Mouse (Mus musculus): ENCODE results near the gene 9530003J23Rik.
"Not testable (repeated sequence)": the region's sequence is repeated elsewhere in the genome, so short reads cannot be mapped to it uniquely, and the experiment has no call there.

The 9530003J23Rik gene

DNA sequence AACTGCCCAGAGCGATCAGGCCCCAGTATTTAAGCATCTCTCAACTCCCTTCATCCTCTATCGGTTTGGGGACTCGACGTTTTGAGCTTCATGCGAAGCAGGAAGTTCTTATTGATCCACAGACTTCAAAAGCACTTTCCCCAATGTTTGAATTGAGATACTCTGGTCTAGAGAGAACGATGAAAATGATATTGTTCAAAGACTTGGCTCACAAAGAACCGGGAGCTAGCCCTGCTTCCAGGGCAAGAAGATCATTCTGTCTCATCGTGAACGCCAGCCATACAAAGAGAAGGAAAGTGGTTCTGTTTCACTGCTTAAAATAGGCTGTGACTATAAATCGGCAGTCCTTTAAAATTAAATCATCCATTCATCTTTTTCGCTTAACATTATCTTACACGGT, at the start of gene 9530003J23Rik:
Gene 9530003J23Rik (minus strand): TSS at position 101 of the 400 bp plus-strand sequence.
- no peak for DNase-seq

DNA sequence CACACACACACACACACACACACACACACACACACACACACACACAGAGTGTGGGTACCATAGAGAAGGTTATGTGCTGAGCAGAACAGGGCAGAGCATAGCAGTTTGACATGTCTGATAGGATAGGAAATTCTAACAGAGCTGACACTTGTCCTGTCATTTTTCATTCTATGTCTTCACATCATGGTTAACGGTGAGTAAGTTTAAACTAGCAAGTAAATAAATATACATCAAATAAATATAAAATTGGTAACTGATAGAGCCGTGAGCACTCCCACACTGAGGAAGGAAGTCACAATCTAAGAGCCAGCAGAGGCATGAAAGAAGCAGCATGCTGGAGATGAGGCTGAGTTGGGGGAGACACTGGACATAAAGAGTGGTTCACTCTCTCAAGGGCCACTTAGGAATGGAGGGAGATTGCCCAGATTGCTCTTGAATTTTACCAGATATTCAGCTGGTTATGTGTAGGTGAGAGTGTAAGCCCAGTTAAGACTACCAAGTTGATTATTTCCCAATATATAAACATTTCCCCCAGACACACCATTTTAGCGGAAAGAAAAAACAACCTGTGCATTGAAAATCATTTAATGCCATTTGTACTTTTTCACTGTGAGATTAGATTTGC, 48.8 kb upstream of the 9530003J23Rik start:
- no peak for DNase-seq

DNA sequence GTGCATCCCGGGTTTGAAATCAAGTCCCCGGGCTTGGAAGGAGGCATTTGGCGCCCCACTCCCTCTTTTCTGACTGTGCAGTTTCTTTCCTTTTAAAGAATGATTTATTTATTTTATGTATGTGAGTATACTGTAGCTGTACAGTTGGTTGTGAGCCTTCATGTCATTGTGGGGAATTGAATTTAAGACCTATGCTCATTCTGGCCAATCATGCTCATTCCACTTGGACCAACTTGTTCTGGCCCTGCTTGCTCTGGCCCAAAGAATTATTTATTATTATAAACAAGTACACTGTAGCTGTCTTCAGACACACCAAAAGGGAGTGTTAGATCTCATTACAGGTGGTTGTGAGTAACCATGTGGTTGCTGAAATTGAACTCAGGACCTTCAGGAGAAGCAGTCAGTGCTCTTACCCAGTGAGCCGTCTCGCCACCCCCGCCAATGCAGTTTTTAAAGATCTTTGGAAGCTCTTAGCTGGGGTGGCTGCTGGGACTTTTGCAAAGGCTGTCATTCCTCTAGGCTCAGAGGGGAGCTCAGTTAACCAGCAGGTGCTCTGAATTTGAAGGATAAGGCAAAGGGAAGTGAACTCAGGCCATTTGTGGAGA, 48.0 kb upstream of the 9530003J23Rik start:
- DNase-seq = no peak

DNA sequence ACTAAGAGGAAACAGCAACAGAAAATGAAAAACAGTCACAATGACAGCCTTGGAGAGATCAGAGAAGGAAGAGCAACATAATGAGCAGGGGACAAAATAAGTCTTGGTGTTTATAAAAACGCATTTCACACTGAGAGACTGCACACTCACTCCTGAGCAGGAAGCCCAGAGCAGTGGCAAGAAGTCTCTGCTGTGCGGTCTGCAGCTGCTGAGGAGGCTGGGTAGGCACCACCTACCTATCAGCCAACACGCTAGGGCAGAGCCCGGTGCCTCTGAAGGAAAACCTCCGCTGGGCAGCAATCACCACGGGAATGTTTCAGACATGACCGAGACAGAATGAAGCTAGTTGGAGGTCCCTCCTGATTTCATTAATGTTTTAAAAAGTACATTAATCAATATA, 47.1 kb upstream of the 9530003J23Rik start:
- DNase-seq = not testable (repeated sequence)

DNA sequence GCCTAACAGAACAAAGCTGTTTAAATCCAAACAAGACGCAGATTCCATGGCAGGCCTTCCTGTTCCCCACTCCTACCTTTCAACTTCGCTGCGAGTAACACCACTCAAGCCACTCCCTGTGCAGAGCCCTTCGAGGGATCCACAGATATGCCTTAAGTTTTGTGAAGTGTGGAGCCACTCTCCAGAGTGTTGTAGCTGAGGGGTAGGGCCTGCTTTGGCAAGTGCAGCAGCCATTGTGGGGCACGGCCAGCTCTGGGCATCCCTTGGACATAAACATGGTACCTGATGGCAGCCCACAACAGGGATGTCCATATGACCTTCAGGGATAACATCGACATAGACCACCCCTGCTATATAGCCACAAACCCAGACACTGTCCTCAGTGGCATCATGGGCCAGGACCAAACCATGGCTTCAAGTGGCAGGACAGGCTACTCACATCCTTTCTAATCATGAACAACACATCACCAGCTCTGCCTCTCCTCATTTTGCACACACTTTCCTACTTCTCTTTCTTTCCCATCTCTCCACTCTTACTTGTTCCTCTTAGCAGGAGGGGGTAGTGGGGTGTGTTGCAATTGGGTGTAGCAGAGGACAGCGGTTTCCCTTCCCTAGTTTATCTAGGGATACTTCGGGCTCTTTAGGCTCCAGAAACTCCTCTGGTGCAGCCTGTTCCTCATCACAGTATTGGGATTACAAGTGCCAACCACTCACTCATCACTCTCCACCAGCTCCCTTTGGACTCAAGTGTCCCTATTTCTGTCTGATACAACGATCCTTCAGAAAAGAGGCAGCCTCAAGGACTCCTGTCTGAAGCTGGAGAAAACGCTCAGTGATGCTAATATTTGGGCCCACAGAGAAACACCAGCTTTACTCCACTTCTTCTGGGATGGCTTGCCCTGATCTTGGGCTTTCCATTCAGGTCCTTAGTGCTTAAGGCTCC, 46.3 kb upstream of the 9530003J23Rik start:
- DNase-seq = no peak

DNA sequence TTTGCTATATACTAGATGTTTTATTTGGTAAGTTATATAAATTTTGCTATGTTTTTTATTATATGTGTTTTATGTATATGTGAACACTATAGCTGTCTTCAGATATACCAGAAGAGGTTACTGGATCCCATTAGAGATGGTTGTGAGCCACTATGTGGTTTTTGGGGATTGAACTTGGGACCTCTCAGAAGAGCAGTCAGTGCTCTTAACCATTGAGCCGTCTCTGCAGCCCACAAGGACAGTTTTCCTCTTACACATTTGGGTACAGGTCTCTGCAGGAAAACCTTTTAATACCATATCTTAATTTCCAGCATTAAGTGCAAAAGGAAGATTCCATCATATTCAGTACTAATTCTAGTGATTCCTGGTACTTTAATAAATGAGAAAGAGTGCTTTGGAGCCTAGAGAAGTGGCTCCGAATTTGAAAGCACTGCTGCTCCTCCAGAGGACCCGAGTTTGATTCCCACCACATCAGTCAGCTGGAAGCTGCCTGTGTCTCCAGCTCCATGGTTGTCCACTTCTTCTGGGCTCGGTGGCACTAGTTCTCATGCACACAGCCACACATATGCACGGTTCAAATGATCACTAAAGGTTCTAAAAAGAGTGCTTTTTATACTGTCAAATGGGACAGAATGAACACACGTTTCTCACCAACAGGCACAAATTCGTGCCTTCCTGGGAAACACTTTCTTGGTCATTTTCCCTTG, 45.5 kb upstream of the 9530003J23Rik start:
- DNase-seq = no peak

DNA sequence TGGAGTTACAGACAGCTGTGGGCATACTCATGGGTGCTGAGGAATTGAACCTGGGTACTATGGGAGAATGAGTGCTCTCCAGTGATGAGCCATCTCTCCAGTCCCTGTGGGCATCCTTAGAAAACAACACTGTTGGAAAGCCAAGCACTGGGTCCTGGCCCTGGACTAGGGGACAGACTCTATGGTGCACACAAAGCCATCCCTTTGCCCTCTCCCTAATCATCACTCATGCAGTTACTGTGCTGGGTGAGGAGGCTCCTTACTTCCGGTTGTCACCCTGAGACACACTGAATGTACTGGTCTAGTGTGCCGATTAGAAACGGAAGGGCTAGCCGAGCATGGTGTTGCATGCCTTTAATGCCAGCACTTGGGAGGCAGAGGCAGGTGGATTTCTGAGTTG, 44.7 kb upstream of the 9530003J23Rik start:
- DNase-seq = not testable (repeated sequence)

DNA sequence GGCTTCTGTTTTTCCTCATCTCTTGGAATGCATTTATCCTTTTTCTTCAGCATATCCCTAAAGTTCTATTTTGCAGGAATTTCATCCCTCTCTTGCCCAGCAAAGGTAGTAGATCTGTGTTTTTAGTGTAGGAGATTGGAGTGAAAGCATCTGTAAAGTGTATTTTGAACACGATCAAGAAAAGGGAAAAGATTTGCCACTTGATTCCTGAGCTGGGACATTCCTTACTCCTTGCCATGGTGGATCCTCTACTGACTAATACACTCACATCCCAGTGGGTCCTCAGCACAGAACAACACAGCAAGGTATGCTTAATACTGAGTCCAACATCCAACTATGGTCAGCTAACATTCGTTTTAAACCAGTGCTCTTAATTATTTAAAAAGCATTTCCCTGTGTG, 44.0 kb upstream of the 9530003J23Rik start:
- no peak for DNase-seq

DNA sequence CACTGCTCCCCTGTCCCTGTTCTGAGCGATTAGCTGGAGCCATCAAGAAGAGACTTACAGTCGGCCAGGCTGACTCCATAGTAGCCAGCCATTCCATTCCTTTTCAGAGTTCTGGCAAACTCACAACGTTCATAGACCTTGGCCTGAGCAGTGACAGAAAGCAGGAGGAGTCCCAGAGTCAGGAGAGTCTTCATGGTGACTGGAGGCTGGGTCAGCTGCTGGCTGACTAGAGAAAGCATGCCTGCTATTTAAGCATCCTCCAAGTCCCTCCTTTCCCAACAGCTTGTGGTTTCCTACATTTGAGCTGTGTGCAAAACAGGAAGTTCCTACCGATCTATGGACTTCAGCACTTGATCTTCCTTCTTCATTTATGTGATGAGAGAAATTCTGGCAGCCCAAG, 43.5 kb upstream of the 9530003J23Rik start, which contains the start of gene Lyz2:
Gene Lyz2 (minus strand): TSS at position 273 of the 400 bp plus-strand sequence.
- no peak for DNase-seq

DNA sequence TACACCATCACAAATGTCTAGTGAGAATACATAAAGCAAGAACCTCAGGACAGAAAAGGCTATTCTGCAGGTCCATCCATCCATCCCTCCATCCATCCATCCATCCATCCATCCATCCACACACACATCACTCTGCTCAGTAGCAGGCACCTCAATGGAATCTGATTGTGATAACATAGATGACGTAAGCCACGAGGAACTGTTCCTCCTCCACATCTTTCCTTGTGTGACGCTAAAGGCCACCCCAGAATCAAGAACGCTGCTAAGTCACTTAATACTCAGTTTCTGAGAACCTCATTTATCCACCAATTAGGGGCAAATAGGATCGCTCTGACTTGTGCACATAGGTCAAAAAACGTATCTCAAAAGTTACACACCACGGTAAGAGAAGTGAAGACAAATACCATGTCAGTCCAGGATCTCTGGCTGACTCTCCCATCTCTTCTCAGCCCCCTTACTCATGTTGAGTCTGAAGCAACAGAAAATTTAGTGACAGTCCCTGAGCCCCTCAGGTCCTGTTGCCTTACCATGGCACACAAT, 42.9 kb upstream of the 9530003J23Rik start:
- no peak for DNase-seq

DNA sequence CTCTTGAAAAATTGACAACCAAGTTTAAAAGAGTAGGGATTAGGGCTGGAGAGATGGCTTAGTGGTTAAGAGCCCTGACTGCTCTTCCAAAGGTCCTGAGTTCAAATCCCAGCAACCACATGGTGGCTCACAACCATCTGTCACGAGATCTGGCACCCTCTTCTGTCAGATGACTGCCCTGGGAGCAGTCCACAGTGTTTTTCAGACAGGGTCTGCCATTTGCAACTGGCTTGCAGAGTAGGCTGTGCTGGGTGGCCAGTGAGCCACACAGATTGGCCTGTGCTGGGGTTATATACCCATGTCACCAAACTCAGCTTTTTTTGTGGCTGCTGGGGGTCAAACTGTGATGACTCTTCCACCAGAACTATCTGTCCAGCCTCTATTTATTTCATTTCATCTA, 41.5 kb upstream of the 9530003J23Rik start:
- DNase-seq = no peak

DNA sequence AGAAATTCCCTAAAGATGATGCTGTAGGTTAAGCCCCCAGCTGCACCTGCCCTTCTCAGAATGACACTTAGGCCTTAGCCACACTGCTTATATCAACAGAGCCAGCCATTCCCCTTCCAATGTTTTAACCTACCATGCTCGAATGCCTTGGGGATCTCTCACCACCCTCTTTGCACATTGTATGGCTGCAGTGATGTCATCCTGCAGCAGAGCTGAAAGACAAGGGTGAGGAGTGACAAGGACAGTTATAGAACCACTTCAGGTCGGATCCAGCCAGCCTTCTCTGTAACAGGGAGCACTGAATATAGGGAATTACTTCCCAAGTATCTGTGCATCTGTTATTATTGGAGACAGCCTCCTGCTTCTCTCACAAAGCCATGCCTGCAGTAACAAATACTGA, 40.0 kb upstream of the 9530003J23Rik start:
- DNase-seq = not testable (repeated sequence)

DNA sequence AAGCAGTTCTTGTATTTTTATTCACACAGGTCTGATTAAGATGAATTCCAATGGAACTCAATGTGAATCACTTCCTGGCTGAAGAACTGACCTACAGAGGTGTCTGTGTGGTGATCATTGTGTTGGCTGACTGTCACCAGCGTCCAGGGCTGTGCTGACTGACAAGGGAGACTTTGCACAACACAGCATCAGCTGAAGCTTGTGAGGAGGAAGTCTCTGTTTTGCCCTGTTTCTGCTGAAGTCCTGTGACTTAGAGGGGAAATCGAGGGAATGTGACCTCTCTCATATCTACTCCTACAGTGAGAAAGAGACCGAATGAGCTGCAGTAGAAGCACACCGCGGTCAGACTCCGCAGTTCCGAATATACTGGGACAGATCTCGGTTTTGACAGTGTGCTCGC, 39.3 kb upstream of the 9530003J23Rik start:
- DNase-seq = not testable (repeated sequence)

DNA sequence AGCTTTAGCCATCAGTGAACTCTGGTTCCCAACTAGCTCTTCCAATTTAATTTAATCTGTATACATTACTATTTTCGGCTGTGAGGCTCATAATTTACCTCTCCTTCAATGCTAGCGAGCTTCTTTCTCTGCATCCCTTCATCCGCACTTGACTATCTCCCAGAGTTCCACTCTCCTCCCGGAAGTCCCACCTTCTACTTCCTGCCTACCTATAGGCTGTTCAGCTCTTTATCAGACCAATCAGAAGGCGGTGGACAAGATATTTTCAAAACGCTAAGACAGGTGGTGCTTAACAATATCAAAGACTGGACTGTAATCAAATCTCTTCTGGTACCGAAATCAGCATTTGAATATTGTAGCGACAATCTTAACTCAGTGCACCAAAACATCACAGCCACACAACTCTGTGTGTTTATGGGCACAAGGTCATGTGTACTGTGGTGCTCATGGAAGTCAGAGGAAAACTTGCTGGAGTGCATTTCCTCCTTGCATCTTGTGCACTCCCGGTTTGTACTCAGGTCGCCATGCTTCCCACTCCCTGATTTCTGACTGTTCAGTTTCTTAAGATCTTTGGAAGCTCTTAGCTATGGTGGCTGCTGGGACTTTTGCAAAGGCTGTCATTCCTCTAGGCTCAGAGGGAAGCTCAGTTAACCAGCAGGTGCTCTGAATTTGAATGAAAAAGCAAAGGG, 37.3 kb upstream of the 9530003J23Rik start:
- DNase-seq = no peak

DNA sequence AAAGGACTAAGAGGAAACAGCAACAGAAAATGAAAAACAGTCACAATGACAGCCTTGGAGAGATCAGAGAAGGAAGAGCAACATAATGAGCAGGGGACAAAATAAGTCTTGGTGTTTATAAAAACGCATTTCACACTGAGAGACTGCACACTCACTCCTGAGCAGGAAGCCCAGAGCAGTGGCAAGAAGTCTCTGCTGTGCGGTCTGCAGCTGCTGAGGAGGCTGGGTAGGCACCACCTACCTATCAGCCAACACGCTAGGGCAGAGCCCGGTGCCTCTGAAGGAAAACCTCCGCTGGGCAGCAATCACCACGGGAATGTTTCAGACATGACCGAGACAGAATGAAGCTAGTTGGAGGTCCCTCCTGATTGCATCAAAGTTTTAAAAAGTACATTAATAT, 36.1 kb upstream of the 9530003J23Rik start:
- not testable (repeated sequence) for DNase-seq

DNA sequence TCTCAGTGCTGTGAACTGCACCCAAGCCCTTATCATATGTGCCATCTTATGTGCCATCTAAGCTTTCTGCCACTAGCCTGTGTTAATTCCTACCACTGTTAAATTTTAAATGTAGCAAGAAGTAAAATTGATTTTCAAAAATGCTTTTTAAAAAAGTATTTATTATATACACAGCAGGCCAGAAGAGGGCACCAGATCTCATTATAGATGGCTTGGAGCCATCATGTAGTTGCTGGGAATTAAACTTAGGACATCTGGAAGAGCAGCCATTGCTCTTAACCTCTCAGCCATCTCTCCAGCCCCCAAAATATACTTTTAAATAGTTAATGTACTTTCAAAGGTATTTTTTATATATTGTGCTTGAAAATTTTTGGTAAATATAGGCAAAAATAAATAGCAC, 33.5 kb upstream of the 9530003J23Rik start:
- no peak for DNase-seq

DNA sequence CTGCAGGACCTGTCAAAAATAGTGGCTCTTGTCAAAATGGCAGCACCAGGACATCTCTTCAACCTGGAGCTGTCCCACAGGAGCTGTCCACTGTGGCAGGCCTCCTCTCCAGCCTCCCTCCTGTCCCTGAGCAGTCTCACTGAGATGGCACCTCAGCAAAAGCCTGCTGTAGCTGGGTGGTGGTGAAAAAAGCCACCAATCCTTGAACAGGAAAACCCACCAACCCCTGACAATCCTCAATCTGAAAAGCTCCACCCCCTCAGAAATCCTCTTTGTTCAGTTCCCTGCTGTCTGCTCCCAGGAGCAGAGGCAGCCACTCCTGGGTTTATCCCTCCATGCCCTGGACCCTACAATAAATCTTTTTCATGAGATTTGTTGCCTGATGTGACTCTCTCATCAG, 21.4 kb upstream of the 9530003J23Rik start:
- DNase-seq = no peak

DNA sequence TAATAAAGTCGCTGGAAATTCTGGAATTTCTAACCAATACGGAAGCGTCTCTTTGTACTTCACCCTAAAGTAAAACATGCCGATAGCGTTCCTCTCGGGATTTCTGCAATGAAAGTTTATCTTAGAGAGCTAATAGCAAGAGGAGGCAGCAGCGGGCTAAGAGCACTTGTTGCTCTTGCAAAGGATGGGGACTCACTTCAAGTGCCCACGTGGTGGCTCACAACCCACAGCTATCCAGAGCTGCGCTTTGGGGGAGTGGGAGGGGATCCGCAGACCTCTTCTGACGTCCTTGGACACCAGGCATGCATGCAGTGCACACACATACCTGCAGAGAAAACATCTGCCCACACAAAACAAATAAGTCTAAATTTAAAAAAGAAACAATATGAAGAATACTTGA, 2.6 kb downstream of the 9530003J23Rik start:
- DNase-seq = no peak

DNA sequence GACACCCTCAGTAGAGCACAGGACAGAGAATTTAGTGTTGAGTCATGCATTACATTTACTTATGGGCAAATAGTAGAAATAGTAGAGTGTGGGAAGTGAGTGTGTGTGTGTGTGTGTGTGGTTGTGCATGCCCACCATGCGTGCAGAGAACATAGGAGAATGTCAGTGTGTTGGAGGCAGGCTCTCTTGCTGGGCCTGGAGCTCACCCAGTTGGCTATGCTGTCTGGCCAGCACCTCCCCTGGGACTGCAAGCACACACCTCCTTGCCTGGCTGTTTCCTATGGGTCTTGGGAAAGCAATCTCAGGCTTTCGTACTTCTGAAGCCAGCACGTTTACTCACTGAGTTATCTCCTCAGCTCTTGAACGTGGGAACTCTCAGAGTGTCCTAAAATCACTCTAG, 3.7 kb downstream of the 9530003J23Rik start:
- no peak for DNase-seq

DNA sequence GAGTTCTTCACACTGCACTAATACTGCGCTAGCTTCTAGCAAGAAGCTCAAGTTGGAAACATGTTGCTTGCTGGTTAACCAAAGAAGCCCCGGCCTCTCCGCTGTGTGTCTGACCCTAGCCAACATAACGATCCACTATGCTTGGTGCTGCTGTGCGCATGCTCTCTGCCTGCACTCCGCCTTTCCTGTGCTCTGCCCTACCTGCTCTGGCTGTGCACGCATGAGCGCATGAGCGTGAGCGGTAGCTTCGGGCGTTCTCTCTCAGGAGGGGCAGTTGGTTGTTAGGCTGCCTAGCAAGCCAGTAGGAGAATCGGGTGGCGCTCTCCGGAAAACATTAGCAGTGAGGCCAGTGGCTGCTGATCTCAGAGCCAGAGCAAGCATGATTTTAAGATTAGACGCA, 8.7 kb downstream of the 9530003J23Rik start:
- no peak for DNase-seq

DNA sequence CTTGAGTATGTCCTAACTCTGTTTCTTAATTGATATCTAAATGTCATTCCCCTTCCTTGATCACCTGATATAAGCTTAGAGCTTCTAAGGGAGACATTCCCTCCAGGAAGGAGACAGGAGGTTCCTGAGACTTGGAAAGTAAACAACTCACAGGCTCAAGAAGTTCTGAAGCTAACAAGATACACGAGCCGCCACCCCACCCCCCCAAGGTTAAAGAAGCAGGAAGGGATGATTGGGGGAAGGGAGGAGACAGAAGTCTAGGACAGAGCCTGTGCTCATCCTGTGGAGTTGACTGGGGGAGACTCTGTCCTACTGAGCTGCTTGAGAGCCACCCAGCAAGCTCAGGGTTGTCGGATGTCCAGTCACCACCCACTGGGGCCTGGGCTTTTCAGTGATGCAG, 12.5 kb downstream of the 9530003J23Rik start:
- no peak for DNase-seq

DNA sequence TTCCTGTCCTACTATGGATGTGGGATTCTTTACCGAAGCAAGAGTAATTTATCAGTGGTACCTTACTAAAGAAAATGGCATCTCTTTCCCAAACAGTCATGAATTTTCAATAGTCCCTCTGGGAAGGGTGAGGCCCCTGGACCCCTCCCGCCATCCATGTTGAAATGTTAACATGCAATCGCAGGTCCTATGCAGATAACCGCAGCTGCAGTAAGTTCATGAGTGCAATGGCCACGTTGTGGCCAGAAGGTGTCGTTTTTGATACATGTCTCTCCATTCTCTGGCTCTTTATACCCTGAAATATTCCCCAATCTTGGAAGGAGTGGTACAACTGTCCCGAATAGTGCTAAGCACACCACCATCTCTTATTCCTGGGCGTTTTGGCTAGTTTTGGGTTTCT, 13.4 kb downstream of the 9530003J23Rik start:
- DNase-seq = no peak
